Mouse (Mus musculus) liver, embryonic 11.5 days (tissue): ENCODE measurements at regions not wholly inside any gene's neighbourhood (a gene's known extent, or its start where the extent isn't known, plus 50 kb on each side); places are given as distances from the start of the nearest gene placed in this dataset.

Source experiments
- ATAC-seq: fragments of 200-750 bp; cut with Nextera tagmentation; replicated peaks from 2 replicates; pipeline ENCODE4 v1.8.0; 2017; ENCODE audit warnings: moderate number of reproducible peaks, mild to moderate bottlenecking, moderate TSS enrichment, moderate library complexity; ENCODE audit not compliant: low FRiP score
- DNase-seq: peaks from one replicate; pipeline ENCODE4 v3.0.0-alpha.2; 2017; ENCODE audit warnings: low spot score
- H3K27ac ChIP-seq: fragments of 300-500 bp; sonication (generic); 2 replicates; pipeline ENCODE4 v1.5.1; 2014; ENCODE audit warnings: mild to moderate bottlenecking, low read depth, low read length, control low read depth
- H3K27me3 ChIP-seq: fragments of 300-500 bp; sonication (generic); replicated peaks from 2 replicates; pipeline ENCODE4 v1.6.1; 2014; ENCODE audit warnings: low read length, mixed read lengths; ENCODE audit not compliant: control insufficient read depth, insufficient read depth
- H3K36me3 ChIP-seq: fragments of 300-500 bp; sonication (generic); 2 replicates; pipeline ENCODE4 v1.6.1; 2014; ENCODE audit warnings: mild to moderate bottlenecking, low read length, moderate library complexity, mixed read lengths; ENCODE audit not compliant: control insufficient read depth, insufficient read depth
- H3K4me1 ChIP-seq: fragments of 300-500 bp; sonication (generic); replicated peaks from 2 replicates; pipeline ENCODE4 v1.6.1; 2014; ENCODE audit warnings: low read length, mixed read lengths; ENCODE audit not compliant: control insufficient read depth, insufficient read depth
- H3K4me2 ChIP-seq: fragments of 300-500 bp; sonication (generic); 2 replicates; pipeline ENCODE4 v1.6.1; 2014; ENCODE audit warnings: mild to moderate bottlenecking, control low read depth, moderate library complexity
- H3K4me3 ChIP-seq: fragments of 300-500 bp; sonication (generic); 2 replicates; pipeline ENCODE4 v1.5.1; 2014; ENCODE audit warnings: low read depth, low read length, control low read depth
- H3K9ac ChIP-seq: fragments of 300-500 bp; sonication (generic); 2 replicates; pipeline ENCODE4 v1.6.1; 2014; ENCODE audit warnings: low read depth, low read length, control low read depth
- H3K9me3 ChIP-seq: fragments of 300-500 bp; sonication (generic); 2 replicates; pipeline ENCODE4 v1.6.1; 2016; ENCODE audit warnings: low read length, inconsistent platforms, mixed read lengths; ENCODE audit not compliant: control insufficient read depth
- WGBS: fragments of 180-500 bp; shearing (Covaris S2); extraction: QIAGEN DNeasy Blood & Tissue Kit; methylation state at CpG from one replicate; pipeline ENCODE4 v1.1.7; 2014; 5-methylcytosine and 5-hydroxymethylcytosine counted together

GRCm38 (mm10) chr3:119892533-119893164 lies 108.4 kb upstream of the Ptbp2 start:
- no peak for ATAC-seq
- Histone ChIP-seq H3K4me3 (no peak overlapping the region), H3K27me3 (no peaks in the 10 kb centered on the region), H3K4me2 (no peak overlapping the region), H3K9ac (no peak overlapping the region), H3K36me3 (no peaks in the 10 kb centered on the region), H3K4me1 (no peaks in the 10 kb centered on the region), H3K27ac (no peak overlapping the region), H3K9me3 (no peaks in the 10 kb centered on the region)
- 68% methylated on average over 9 of the region's 9 CpGs for WGBS
- no peak for DNase-seq

GRCm38 (mm10) chr3:119890911-119891310 lies 106.6 kb upstream of the Ptbp2 start:
- whole genome bisulfite sequencing, result 57% methylated on average over 4 of the region's 4 CpGs
- Histone ChIP-seq H3K36me3 (no peaks in the 10 kb centered on the region), H3K4me3 (no peak overlapping the region), H3K4me1 (no peaks in the 10 kb centered on the region), H3K4me2 (no peak overlapping the region), H3K9me3 (no peaks in the 10 kb centered on the region), H3K9ac (no peak overlapping the region), H3K27ac (no peak overlapping the region), H3K27me3 (no peaks in the 10 kb centered on the region)
- ATAC-seq, result no peak
- DNase-seq, result no peak

DNA sequence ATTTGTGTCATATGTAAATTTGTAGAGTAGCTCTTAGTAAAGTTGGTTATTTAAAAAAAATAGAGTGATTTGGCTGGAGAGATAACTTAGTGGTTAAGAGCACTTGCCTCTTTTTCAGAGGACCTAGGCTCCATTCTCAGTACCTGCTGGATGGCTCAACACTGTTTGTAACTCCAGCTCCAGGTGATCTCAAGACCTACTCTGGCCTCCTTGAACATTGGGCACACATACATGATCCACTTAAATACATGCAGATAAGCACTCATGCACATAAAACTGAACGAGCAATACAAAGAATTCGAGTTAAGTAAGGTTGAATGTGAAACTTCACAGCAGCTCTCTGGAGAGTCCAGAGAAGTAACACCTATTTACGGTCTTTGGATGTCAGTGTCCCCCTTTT lies 104.2 kb upstream of the Ptbp2 start:
- no peak for DNase-seq
- 85% methylated on average over 3 of the region's 3 CpGs for WGBS
- no peak for ATAC-seq

DNA sequence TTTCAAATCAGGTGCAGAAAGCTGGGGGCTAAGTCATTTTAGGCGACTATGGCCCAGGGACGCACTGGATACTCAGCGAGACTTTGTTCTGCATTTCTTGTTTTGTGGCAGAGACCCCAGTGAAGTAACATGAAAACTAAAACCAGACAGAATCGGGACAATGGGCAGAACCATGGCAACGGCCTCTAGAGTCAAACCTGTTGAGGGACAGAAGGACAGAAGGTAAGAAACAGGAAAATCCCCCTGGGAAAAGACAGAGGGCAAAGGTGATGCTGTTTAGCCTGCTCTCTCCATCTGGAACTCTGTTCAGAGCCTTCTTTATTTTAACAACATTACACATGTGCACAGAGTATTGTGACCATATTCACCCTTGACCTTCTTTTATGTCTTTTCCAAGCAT lies 92.1 kb upstream of the Ptbp2 start:
- no peak overlapping the region for H3K4me2 ChIP-seq
- ATAC-seq (no peak), DNase-seq (no peak)
- H3K4me3 ChIP-seq, result no peak overlapping the region
- no peak overlapping the region for H3K9ac ChIP-seq
- H3K36me3 ChIP-seq, result no peaks in the 10 kb centered on the region
- H3K4me1 ChIP-seq, result no peaks in the 10 kb centered on the region
- H3K9me3 ChIP-seq, result no peaks in the 10 kb centered on the region
- H3K27me3 ChIP-seq, result no peaks in the 10 kb centered on the region
- H3K27ac ChIP-seq, result no peak overlapping the region
- 75% methylated on average over 5 of the region's 5 CpGs for WGBS

More for the DNA sequence above, 104.2 kb upstream of the Ptbp2 start:
- no peaks in the 10 kb centered on the region for H3K36me3 ChIP-seq
- no peak overlapping the region for H3K27ac ChIP-seq
- no peaks in the 10 kb centered on the region for H3K27me3 ChIP-seq
- no peak overlapping the region for H3K4me2 ChIP-seq
- no peak overlapping the region for H3K4me3 ChIP-seq
- no peaks in the 10 kb centered on the region for H3K9me3 ChIP-seq
- no peaks in the 10 kb centered on the region for H3K4me1 ChIP-seq
- no peak overlapping the region for H3K9ac ChIP-seq

DNA sequence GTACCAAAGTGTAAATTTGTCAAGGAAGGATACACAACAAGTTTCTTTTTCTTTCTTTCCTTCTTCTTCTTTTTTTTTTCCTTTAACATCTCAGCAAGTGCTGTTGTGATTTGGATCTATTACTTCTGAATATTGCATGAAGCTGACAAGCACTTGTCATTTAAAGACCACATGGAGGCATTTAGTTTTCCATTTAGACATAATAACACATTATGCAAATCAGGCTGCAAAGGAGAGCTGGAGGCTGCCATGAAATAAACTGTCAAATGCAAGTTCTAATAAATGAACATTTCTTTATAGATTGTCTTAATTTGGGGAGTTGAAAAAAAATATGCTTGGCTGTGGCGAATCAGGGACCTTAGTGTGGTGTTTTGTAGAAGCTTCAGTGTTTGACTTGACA lies 90.8 kb upstream of the Ptbp2 start:
- no peak overlapping the region for H3K4me3 ChIP-seq
- no peaks in the 10 kb centered on the region for H3K4me1 ChIP-seq
- no peaks in the 10 kb centered on the region for H3K27me3 ChIP-seq
- no peak overlapping the region for H3K9ac ChIP-seq
- H3K9me3 ChIP-seq, result no peaks in the 10 kb centered on the region
- ATAC-seq (no peak), DNase-seq (no peak)
- 86% methylated on average over 1 of the region's 1 CpGs for WGBS
- no peak overlapping the region for H3K4me2 ChIP-seq
- no peak overlapping the region for H3K27ac ChIP-seq
- H3K36me3 ChIP-seq, result no peaks in the 10 kb centered on the region

- no peaks in the 10 kb centered on the region for H3K9me3 ChIP-seq
- no peak overlapping the region for H3K27ac ChIP-seq
- 81% methylated on average over 7 of the region's 7 CpGs for WGBS
- H3K4me3 ChIP-seq, result no peak overlapping the region
- no peak overlapping the region for H3K9ac ChIP-seq
- no peaks in the 10 kb centered on the region for H3K36me3 ChIP-seq
- H3K4me1 ChIP-seq, result no peaks in the 10 kb centered on the region
- H3K27me3 ChIP-seq, result no peaks in the 10 kb centered on the region
- H3K4me2 ChIP-seq, result no peak overlapping the region
- no peak for ATAC-seq
- no peak for DNase-seq
Measured at GRCm38 (mm10) chr3:119862194-119862957, 78.1 kb upstream of the Ptbp2 start.
